Mouse (Mus musculus): ENCODE measurements around the gene Tex45.

Tex45 gene

GRCm38 (mm10) chr8:3470562-3470961, at the start of gene Tex45:
Tex45 (plus strand) TSS chr8:3470862.
- DNase-seq (ENCODE audit: low spot score in 2 of 2) = no peak

- no peak for DNase-seq (ENCODE audit: low spot score in 2 of 2)
Observed at GRCm38 (mm10) chr8:3421507-3421906, 49.2 kb upstream of the Tex45 start.

- no peak for DNase-seq (ENCODE audit: low spot score in 2 of 2)
Observed at GRCm38 (mm10) chr8:3425217-3425616, 45.4 kb upstream of the Tex45 start.

DNA sequence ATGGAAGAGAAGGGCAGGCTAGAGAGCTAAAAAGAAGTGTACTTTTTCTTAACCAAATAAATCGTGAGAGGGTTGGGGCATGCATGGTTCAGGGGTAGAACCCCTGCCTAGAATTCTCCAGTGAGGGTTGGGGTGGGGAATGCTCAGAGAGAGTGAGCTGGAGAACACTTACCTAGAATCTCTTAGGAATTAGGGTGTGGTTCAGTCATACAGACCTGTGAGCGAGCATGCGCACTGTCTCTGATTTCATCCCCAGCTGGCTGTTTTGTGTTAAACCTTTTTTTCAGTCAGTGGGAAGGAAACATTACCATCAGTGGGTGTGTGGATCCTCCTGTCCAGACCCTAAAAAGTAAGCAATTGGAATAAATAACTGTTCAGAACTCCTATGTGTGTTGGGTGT, 44.5 kb upstream of the Tex45 start:
- DNase-seq (ENCODE audit: low spot score in 2 of 2) = no peak

GRCm38 (mm10) chr8:3428426-3428825, 42.2 kb upstream of the Tex45 start:
- peak in 1 of 2 experiments; percentile 19 for DNase-seq (ENCODE audit: low spot score in 2 of 2)

GRCm38 (mm10) chr8:3429966-3430365, 40.7 kb upstream of the Tex45 start:
- DNase-seq (ENCODE audit: low spot score in 2 of 2) = no peak

GRCm38 (mm10) chr8:3431113-3431512, 39.5 kb upstream of the Tex45 start:
- DNase-seq (ENCODE audit: low spot score in 2 of 2) = no peak

DNA sequence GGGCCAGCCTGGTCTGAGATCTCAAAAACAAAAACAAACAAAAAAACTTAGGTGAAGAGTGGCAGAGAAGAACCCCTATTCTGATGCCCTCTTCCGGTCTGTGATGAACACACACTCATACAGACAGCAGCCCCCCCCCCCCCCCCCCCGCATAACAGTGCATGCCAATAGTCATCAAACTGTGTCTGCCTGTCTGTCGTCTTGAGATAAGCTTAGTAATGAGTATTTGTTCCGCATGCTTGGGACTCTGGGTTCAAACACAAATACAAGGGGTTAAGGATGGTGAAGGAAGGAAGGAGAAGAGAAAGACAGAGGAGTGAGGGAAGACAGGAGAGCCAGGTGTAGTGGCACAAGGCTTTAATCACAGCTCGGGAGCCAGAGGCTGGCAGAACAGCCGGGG, 34.2 kb upstream of the Tex45 start:
- DNase-seq (ENCODE audit: low spot score in 2 of 2) = no peak

- DNase-seq (ENCODE audit: low spot score in 2 of 2) = no peak
Observed at GRCm38 (mm10) chr8:3439510-3439909, 31.2 kb upstream of the Tex45 start.

DNA sequence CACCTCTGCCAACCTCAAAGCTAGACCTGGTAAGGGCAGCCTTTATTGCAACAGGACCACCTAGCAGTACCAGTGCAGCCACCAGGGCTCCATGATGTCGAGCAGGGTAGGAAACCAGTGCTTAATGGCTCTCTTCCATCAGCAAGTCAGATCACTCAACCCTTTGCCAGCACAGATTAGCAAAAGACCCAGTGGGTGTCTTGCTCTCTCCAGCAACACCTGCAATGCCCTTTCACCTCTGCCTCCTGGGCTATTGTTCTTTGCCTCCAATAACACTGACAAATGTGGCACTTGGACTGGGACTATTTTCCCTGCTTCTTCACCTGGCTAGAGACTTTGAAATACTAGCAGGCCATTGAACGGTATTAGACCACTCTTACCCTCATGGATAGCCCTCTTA, 21.4 kb upstream of the Tex45 start:
- no peak for DNase-seq (ENCODE audit: low spot score in 2 of 2)

DNA sequence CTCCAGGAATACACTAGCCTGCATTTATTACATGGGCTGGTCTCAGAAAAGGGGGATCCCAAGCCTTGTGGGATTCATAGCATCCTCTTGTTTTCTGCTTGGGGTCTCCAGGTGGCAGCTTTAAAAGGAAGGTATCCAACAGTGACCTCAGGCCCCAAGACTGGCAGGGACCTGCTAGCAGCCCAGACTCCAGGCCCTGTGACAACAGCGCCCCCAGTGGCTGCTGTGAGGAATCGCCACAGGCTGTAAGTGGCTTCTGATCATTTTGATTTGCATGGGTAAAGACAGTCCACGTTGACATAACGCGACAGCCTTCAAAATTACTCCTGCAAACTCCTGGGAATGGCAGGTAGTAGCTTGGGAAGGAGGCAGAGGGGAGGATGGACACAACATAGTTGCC, 20.0 kb upstream of the Tex45 start:
- DNase-seq (ENCODE audit: low spot score in 2 of 2) = peak; percentile 27 to 28

GRCm38 (mm10) chr8:3451992-3452391, 18.7 kb upstream of the Tex45 start:
- DNase-seq (ENCODE audit: low spot score in 2 of 2) = no peak

GRCm38 (mm10) chr8:3463248-3463647, 7.4 kb upstream of the Tex45 start:
- no peak for DNase-seq (ENCODE audit: low spot score in 2 of 2)

DNA sequence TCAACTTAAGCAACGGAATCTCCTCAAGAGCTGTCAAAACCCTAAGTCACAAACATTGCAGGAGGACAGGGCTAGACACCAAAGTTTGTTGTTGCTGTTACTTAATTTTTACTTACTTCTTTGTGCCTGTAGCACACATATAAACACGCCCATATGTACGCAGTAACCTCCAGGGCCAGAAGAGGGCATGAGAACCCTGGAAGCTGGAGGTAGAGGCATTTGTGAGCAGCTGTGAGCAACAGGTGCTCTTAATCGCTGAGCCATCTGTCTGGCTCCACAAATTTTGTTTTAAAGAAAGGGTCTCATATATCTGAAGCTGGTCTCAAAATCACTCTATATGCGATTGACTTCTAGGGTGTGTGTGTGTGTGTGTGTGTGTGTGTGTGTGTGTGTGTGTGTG, 6.4 kb upstream of the Tex45 start:
- DNase-seq (ENCODE audit: low spot score in 2 of 2) = no peak

DNA sequence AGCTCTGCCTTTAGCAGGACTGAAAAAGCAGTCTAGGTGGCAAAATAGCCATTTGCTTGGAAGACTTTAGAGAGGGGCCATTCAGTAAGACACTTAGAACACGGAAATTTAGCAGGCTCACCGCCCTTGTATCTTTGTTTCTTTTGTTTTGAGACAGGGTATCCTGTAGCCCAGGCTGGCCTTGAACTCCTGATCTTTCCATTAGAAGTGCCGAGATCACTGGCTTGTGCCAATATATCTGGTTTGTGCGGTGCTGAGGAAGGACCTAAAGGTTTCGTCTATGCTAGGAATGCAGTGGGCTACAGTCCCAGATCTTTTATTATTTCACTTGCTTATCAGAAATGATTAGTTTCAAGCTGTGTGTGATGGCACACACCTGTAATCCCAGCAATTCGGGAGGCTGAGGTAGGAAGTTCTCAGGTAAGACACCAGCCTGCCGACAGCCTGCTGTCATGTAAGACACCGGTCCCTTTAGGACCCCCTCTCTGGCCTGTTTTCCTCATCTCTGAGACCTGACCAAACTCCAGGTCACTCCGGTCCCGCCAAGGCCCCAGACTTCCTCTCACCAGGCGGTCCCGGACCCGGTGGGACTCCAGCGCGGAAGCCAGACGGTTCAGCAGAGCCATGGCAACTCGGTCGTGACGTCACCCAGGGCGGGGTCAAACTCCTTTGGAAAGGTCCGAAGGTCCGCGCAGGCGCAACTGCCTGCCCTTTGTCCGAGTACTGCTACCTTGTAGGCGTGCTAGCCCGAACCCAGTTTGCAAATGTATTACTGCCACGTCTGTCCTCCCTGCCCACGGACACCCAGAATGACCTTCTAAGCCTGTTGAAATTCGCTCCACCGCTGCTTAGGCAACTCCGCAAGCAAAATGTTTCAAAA, 3.4 kb upstream of the Tex45 start, which contains the start of gene Pex11g:
Gene Pex11g (minus strand): TSS at position 675 of the 880 bp plus-strand sequence.
- peak; percentile 85 to 87 for DNase-seq (ENCODE audit: low spot score in 2 of 2)

- DNase-seq (ENCODE audit: low spot score in 2 of 2) = no peak
Observed at GRCm38 (mm10) chr8:3467886-3468545, 2.6 kb upstream of the Tex45 start.

DNA sequence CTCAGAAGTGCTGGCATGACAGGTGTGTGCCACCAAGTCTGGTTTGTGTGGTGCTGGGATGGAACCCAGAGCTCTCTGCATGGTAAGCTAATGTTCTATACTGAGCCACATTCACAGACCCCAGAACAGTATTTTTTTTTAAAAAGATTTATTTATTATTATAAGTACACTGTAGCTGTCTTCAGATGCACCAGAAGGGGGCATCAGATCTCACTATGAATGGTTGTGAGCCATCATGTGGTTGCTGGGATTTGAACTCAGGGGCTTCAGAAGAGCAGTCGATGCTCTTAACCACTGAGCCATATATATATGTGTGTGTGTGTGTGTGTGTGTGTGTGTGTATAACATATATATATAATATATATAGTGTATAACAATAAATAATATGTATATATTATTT, 1.8 kb upstream of the Tex45 start:
- DNase-seq (ENCODE audit: low spot score in 2 of 2) = no peak

GRCm38 (mm10) chr8:3475715-3476429, 5.2 kb downstream of the Tex45 start:
- no peak for DNase-seq (ENCODE audit: low spot score in 2 of 2)

GRCm38 (mm10) chr8:3480221-3480785, 9.6 kb downstream of the Tex45 start:
- DNase-seq (ENCODE audit: low spot score in 2 of 2) = no peak

- no peak for DNase-seq (ENCODE audit: low spot score in 2 of 2)
Observed at GRCm38 (mm10) chr8:3481605-3482004, 10.9 kb downstream of the Tex45 start.

DNA sequence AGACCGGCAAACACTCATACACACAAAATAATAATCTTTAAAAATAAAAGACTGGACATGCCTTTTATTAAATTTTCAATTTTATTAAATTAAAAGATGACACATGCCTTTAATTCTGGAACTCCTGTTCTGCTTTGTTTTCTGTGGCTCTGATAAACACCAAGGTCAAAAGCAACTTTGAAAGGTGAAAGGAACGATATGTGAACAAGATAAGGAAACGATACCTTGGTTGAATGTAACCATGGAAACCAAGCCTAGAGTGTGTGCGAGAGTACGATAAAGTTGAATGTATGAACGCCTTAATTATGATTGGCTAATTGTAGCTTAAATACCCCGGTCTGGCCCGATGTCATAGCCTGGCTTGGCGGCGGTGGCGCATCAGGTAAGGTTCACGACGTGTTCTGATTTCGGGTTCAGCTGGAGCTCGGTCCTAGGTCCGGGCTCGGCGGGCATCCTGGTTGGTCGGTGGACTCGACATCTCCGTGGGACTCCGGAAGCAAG, 11.6 kb downstream of the Tex45 start:
- DNase-seq (ENCODE audit: low spot score in 2 of 2) = no peak

GRCm38 (mm10) chr8:3483546-3483945, 12.9 kb downstream of the Tex45 start:
- no peak for DNase-seq (ENCODE audit: low spot score in 2 of 2)
